33 mouse cellular contexts compared by ENCODE assay signal in the genomic region with DNA sequence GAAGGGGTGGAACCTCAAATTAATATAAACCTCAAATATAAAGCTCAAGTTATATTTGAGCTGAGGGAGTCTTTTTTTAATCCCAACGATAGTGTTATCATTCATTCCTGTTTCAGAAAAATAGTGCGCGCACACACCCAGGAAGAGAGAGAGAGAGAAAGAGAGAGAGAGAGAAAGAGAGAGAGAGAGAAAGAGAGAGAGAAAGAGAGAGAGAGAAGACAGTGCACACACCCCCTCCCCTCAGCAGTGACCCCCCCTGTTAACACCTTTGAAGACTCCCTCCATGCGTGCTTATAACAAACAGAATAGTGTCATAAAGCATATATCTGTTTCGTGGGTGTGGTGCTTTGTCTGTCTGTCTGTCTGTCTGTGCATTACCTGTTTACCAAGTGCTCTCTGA. TPM values are rescaled to one million over a fixed set of nuclear protein-coding genes. Genes with fewer than 3 reads are reported as not detected.
DNase-seq lines count a peak whose midpoint lies in the region; ATAC-seq and TF ChIP-seq lines count a peak whose summit lies in the region.
"Had no signal": no experiment of that assay in that cellular context is flagged by ENCODE, and none has a peak within 500 bp of the region (broad histone marks: within the 10 kb centered on the region; RNA-seq: fewer than 3 reads in every experiment).

No protein-coding gene starts in this region.

- H3K4me2 ChIP-seq in liver, embryonic 13.5 days: no peak overlapping the region
- no peak overlapping the region for H3K4me2 ChIP-seq in liver, embryonic 16.5 days (ENCODE audit: low read depth, low read length)
- H3K4me2 ChIP-seq: embryonic facial prominence, embryonic 12.5 days; embryonic facial prominence, embryonic 15.5 days; heart, embryonic 11.5 days; hindbrain, embryonic 12.5 days; hindbrain, embryonic 15.5 days had no signal

- H3K4me3 ChIP-seq in bone marrow, adult 2 months (replicated peaks; ENCODE audit: control insufficient read depth, low read depth, low read length): no peak overlapping the region
- no peak overlapping the region for H3K4me3 ChIP-seq in liver, embryonic 13.5 days (replicated peaks)
- no peak overlapping the region for H3K4me3 ChIP-seq in liver, embryonic 16.5 days (ENCODE audit: low read depth, low read length)
- H3K4me3 ChIP-seq: embryonic facial prominence, embryonic 12.5 days; embryonic facial prominence, embryonic 15.5 days; gastrocnemius, adult 2 months; hindbrain, embryonic 12.5 days; hindbrain, embryonic 15.5 days had no signal

- peaks cover 13% of the 10 kb centered on the region for H3K4me1 ChIP-seq in bone marrow, adult 2 months (ENCODE audit: control insufficient read depth, insufficient read depth, low read length)
- peaks cover 93% of the 10 kb centered on the region for H3K4me1 ChIP-seq in liver, embryonic 13.5 days (replicated peaks)
- peaks cover 84% of the 10 kb centered on the region for H3K4me1 ChIP-seq in liver, embryonic 16.5 days (ENCODE audit: control insufficient read depth, low read depth, low read length)
- H3K4me1 ChIP-seq: hindbrain, embryonic 15.5 days had no signal

- WGBS in bone marrow, adult 2 months: 64% methylated on average over 5 of the region's 5 CpGs
- WGBS in liver, embryonic 13.5 days (ENCODE audit: insufficient replicate concordance): 45% methylated on average over 5 of the region's 5 CpGs
- 39% methylated on average over 5 of the region's 5 CpGs for WGBS in liver, embryonic 16.5 days (ENCODE audit: insufficient replicate concordance)

- H3K27ac ChIP-seq in bone marrow, adult 2 months (ENCODE audit: control insufficient read depth, insufficient read depth, low read depth, low read length, poor library complexity): peak overlapping the region; percentile 42; the same call in 1 of the 2 replicates
- H3K27ac ChIP-seq in liver, embryonic 13.5 days: peak overlapping the region; percentile 97
- peak overlapping the region; percentile 85 for H3K27ac ChIP-seq in liver, embryonic 16.5 days (ENCODE audit: low read length)
- H3K27ac ChIP-seq: embryonic facial prominence, embryonic 12.5 days; embryonic facial prominence, embryonic 15.5 days; gastrocnemius, adult 2 months; hindbrain, embryonic 12.5 days; hindbrain, embryonic 15.5 days had no signal

- no peak for DNase-seq in liver, embryonic 13.5 days
- DNase-seq in spleen, postnatal 14 days (ENCODE audit: low spot score in 2 of 2): no peak
- no peak for DNase-seq in heart, postnatal 14 days
- DNase-seq: adrenal gland, postnatal 10 days; adrenal gland, postnatal 36 days; cerebellum, adult 11 months; cerebellum, adult 2 months; cerebellum, adult 9-11 months; cerebellum, postnatal 25 days; forebrain, postnatal 0 days; gastrocnemius, adult 2 months; gastrocnemius, postnatal 14 days; heart, adult 11 months; heart, postnatal 4 days had no signal

- TF ChIP-seq CTCF in bone marrow, adult 2 months (IDR thresholded peaks at IDR 0.05; ENCODE audit: control insufficient read depth, insufficient read depth, low read length): no peak

- intact Hi-C loops in heart, postnatal 14 days (cut with DNase I): no loop called here

- peak overlapping the region; percentile 76 for H3K9ac ChIP-seq in liver, embryonic 13.5 days
- peak overlapping the region; percentile 31 for H3K9ac ChIP-seq in liver, embryonic 16.5 days (ENCODE audit: low read depth, low read length)
- H3K9ac ChIP-seq: embryonic facial prominence, embryonic 12.5 days; embryonic facial prominence, embryonic 15.5 days; forebrain, postnatal 0 days; hindbrain, embryonic 12.5 days; hindbrain, embryonic 15.5 days had no signal

- H3K9me3 ChIP-seq in liver, embryonic 13.5 days (replicated peaks): no peaks in the 10 kb centered on the region
- H3K9me3 ChIP-seq in liver, embryonic 16.5 days (replicated peaks; ENCODE audit: control insufficient read depth, low read length): no peaks in the 10 kb centered on the region
- H3K9me3 ChIP-seq: embryonic facial prominence, embryonic 12.5 days; embryonic facial prominence, embryonic 15.5 days; hindbrain, embryonic 12.5 days; hindbrain, embryonic 15.5 days had no signal

- ATAC-seq in liver, embryonic 13.5 days (ENCODE audit: low read depth): no peak
- ATAC-seq in liver, embryonic 16.5 days (ENCODE audit: low read depth): no peak
- no peak for ATAC-seq in activated CD4-positive, CD25-positive, alpha-beta regulatory T cell, adult 4 months
- ATAC-seq: CD4-positive, CD25-positive, alpha-beta regulatory T cell, adult 4 months; forebrain, embryonic 14.5 days; forebrain, postnatal 0 days had no signal

- TF ChIP-seq POLR2A in bone marrow, adult 2 months (IDR thresholded peaks at IDR 0.05; ENCODE audit: borderline replicate concordance, control insufficient read depth, low read depth, low read length): no peak

- peaks cover 13% of the 10 kb centered on the region for H3K36me3 ChIP-seq in liver, embryonic 13.5 days
- no peaks in the 10 kb centered on the region for H3K36me3 ChIP-seq in liver, embryonic 16.5 days (ENCODE audit: control insufficient read depth, insufficient read depth)
- H3K36me3 ChIP-seq: embryonic facial prominence, embryonic 12.5 days; embryonic facial prominence, embryonic 15.5 days; hindbrain, embryonic 12.5 days; hindbrain, embryonic 15.5 days had no signal

- no peaks in the 10 kb centered on the region for H3K27me3 ChIP-seq in liver, embryonic 13.5 days
- no peaks in the 10 kb centered on the region for H3K27me3 ChIP-seq in liver, embryonic 16.5 days (ENCODE audit: control insufficient read depth, insufficient read depth, low read depth, low read length)
- H3K27me3 ChIP-seq: embryonic facial prominence, embryonic 12.5 days; embryonic facial prominence, embryonic 15.5 days; hindbrain, embryonic 15.5 days had no signal

RNA-seq across cellular contexts. Expression of a gene that starts 18.2 kb away (rescaled TPM):
- polyA plus RNA-seq in bone marrow, adult 2 months (2011; ENCODE audit: insufficient read depth, insufficient read length, low replicate concordance, missing spikeins): 62.0 and 66.9 TPM in 2 replicates
- polyA plus RNA-seq in liver, embryonic 13.5 days (2015; fragmentation: Nextera tagmentation; extraction: Ambion mirVana): 99.2 and 109 TPM in 2 replicates
- polyA plus RNA-seq in liver, embryonic 16.5 days (2015; fragmentation: Nextera tagmentation; extraction: Ambion mirVana): 88.7 and 89.4 TPM in 2 replicates
- not detected for total RNA-seq in heart, postnatal 14 days (2021)
- under 1 TPM; 0.20 to 0.85 TPM for polyA plus RNA-seq in activated CD4-positive, CD25-positive, alpha-beta regulatory T cell, adult 4 months (2017; shearing (Covaris generic))
- total RNA-seq: adrenal gland, adult 18-20 months; adrenal gland, postnatal 36 days; forebrain, postnatal 0 days; gastrocnemius, adult 2 months; gastrocnemius, postnatal 14 days; heart, postnatal 4 days had no signal
- polyA plus RNA-seq: C2C12; CD4-positive, CD25-positive, alpha-beta regulatory T cell, adult 4 months; embryonic facial prominence, embryonic 15.5 days; forebrain, embryonic 14.5 days; forebrain, postnatal 0 days; frontal cortex, adult 2 months had no signal

RNA-seq across cellular contexts. Expression of a gene that starts 20.0 kb away (rescaled TPM):
- polyA plus RNA-seq in bone marrow, adult 2 months (2011; ENCODE audit: insufficient read depth, insufficient read length, low replicate concordance, missing spikeins): 14.5 and 14.7 TPM in 2 replicates
- 16.9 and 19.3 TPM in 2 replicates for polyA plus RNA-seq in liver, embryonic 13.5 days (2015; fragmentation: Nextera tagmentation; extraction: Ambion mirVana)
- 12.1 TPM in 2 replicates for polyA plus RNA-seq in liver, embryonic 16.5 days (2015; fragmentation: Nextera tagmentation; extraction: Ambion mirVana)
- 10 to 100 TPM in 1 of 2 experiments, 1 to 10 TPM in 1; 9.8 to 10.9 TPM for total RNA-seq in heart, postnatal 14 days (2021)
- polyA plus RNA-seq in activated CD4-positive, CD25-positive, alpha-beta regulatory T cell, adult 4 months (2017; shearing (Covaris generic)): 10 to 100 TPM; 12.5 to 20.3 TPM

RNA-seq across cellular contexts. Expression of a gene that starts 37.5 kb away (rescaled TPM):
- 9.4 and 12.5 TPM in 2 replicates for polyA plus RNA-seq in bone marrow, adult 2 months (2011; ENCODE audit: insufficient read depth, insufficient read length, low replicate concordance, missing spikeins)
- 7.8 and 8.4 TPM in 2 replicates for polyA plus RNA-seq in liver, embryonic 13.5 days (2015; fragmentation: Nextera tagmentation; extraction: Ambion mirVana)
- polyA plus RNA-seq in liver, embryonic 16.5 days (2015; fragmentation: Nextera tagmentation; extraction: Ambion mirVana): 9.6 and 9.8 TPM in 2 replicates
- 10 to 100 TPM; 19.4 to 20.4 TPM for total RNA-seq in heart, postnatal 14 days (2021)
- polyA plus RNA-seq in activated CD4-positive, CD25-positive, alpha-beta regulatory T cell, adult 4 months (2017; shearing (Covaris generic)): 10 to 100 TPM; 13.9 to 16.2 TPM

RNA-seq across cellular contexts. Expression of a gene that starts 40.3 kb away (rescaled TPM):
- 0.72 TPM in 1 of 2 replicates, not detected in the other for polyA plus RNA-seq in bone marrow, adult 2 months (2011; ENCODE audit: insufficient read depth, insufficient read length, low replicate concordance, missing spikeins)
- polyA plus RNA-seq in liver, embryonic 13.5 days (2015; fragmentation: Nextera tagmentation; extraction: Ambion mirVana): 0.05 and 0.34 TPM in 2 replicates
- 1.6 and 9.7 TPM in 2 replicates for polyA plus RNA-seq in liver, embryonic 16.5 days (2015; fragmentation: Nextera tagmentation; extraction: Ambion mirVana)
- total RNA-seq in heart, postnatal 14 days (2021): not detected
- polyA plus RNA-seq in activated CD4-positive, CD25-positive, alpha-beta regulatory T cell, adult 4 months (2017; shearing (Covaris generic)): not detected
- total RNA-seq: adrenal gland, adult 18-20 months; adrenal gland, postnatal 36 days; common myeloid progenitor, adult 5-6 weeks; forebrain, postnatal 0 days; gastrocnemius, adult 2 months; gastrocnemius, postnatal 14 days; gastrocnemius, postnatal 4 days; heart, adult 8-10 months; heart, postnatal 4 days had no signal
- polyA plus RNA-seq: C2C12; CD4-positive, CD25-positive, alpha-beta regulatory T cell, adult 4 months; embryonic facial prominence, embryonic 12.5 days; forebrain, embryonic 11.5 days; forebrain, embryonic 14.5 days; forebrain, postnatal 0 days; heart, embryonic 11.5 days; heart, embryonic 14.5 days; heart, postnatal 0 days; hindbrain, embryonic 12.5 days had no signal

Comparison
In these comparisons a context has a peak if more than half of its experiments do, and no peak if none do; other contexts are left out.
1. H3K27ac ChIP-seq: peak in every context shown above with its lines; median percentile 97 in liver, embryonic 13.5 days; 85 in liver, embryonic 16.5 days; 42 in bone marrow, adult 2 months.
2. RNA of a gene that starts 18.2 kb away (polyA plus RNA-seq): 99.2 to 109 TPM in liver, embryonic 13.5 days, 88.7 to 89.4 TPM in liver, embryonic 16.5 days and 62.0 to 66.9 TPM in bone marrow, adult 2 months; 0.20 to 0.85 TPM in activated CD4-positive, CD25-positive, alpha-beta regulatory T cell, adult 4 months; every median in the first group is over 10 times any median in the second.